Mouse (Mus musculus) liver, adult 2 months (tissue): ENCODE measurements around the gene Snu13. TPM values are rescaled to one million over a fixed set of nuclear protein-coding genes. Genes with fewer than 3 reads are reported as not detected.

Experiments used
- DNase-seq: peaks from one replicate; pipeline ENCODE4 v3.0.0-alpha.2; 2011; ENCODE audit warnings: low read depth, low spot score; ENCODE audit errors: extremely low read depth
- H3K27ac ChIP-seq: fragments of 200-500 bp; replicated peaks from 2 replicates; pipeline ENCODE4 v1.5.1; 2012; ENCODE audit warnings: low read depth, mild to moderate bottlenecking, control low read depth, inconsistent platforms, low read length; ENCODE audit not compliant: insufficient read depth
- H3K27me3 ChIP-seq: fragments of 200-500 bp; 2 replicates; pipeline ENCODE4 v1.6.1; 2012; ENCODE audit warnings: mild to moderate bottlenecking, moderate library complexity, low read length, inconsistent platforms; ENCODE audit not compliant: control insufficient read depth, insufficient read depth
- H3K36me3 ChIP-seq: fragments of 200-500 bp; 2 replicates; pipeline ENCODE4 v1.6.1; 2012; ENCODE audit warnings: low read length, inconsistent platforms; ENCODE audit not compliant: control insufficient read depth, insufficient read depth
- H3K4me1 ChIP-seq: fragments of 200-500 bp; 2 replicates; pipeline ENCODE4 v1.6.1; 2011; ENCODE audit warnings: low read length; ENCODE audit not compliant: control insufficient read depth, insufficient read depth
- H3K4me3 ChIP-seq: fragments of 200-500 bp; 2 replicates; pipeline ENCODE4 v1.5.1; 2011; ENCODE audit warnings: low read depth, mild to moderate bottlenecking, control low read depth, low read length, moderate library complexity; ENCODE audit not compliant: insufficient read depth
- H3K79me2 ChIP-seq: fragments of 200-500 bp; 2 replicates; pipeline ENCODE4 v1.6.1; 2012; ENCODE audit warnings: inconsistent platforms, mild to moderate bottlenecking, low read length, moderate library complexity; ENCODE audit not compliant: control insufficient read depth, insufficient read depth
- H3K9ac ChIP-seq: fragments of 200-500 bp; 2 replicates; pipeline ENCODE4 v1.6.1; 2012; ENCODE audit warnings: low read depth, mild to moderate bottlenecking, control low read depth, inconsistent platforms, low read length
- CTCF ChIP-seq: fragments of 200-500 bp; IDR thresholded peaks from 2 replicates; pipeline ENCODE4 v1.5.1; 2011; ENCODE audit warnings: low read depth, low read length, control low read depth
- POLR2A ChIP-seq: fragments of 200-500 bp; IDR thresholded peaks from 2 replicates; pipeline ENCODE4 v1.6.1; 2011; ENCODE audit warnings: low read length, control low read depth; ENCODE audit not compliant: insufficient read depth; ENCODE audit errors: extremely low read depth
- WGBS: fragments of 180-500 bp; shearing (Covaris S2); methylation state at CpG from one replicate; pipeline ENCODE4 v1.1.7; 2018; 5-methylcytosine and 5-hydroxymethylcytosine counted together
- polyA plus RNA-seq: library from polyadenylated mRNA; depleted of rRNA; stranded (reverse); fragments of >200 nt; gene quantifications from 2 replicates; pipeline ENCODE4 v1.2.3, GENCODE M21; 2012
- total RNA-seq: library from RNA; depleted of rRNA; stranded (reverse); fragments of >200 nt; gene quantifications from 2 replicates; pipeline ENCODE4 v1.2.3, GENCODE M21; 2014

The Snu13 gene
- total and polyA plus RNA-seq, 2 experiments = 23.3 to 25.4 TPM

DNA sequence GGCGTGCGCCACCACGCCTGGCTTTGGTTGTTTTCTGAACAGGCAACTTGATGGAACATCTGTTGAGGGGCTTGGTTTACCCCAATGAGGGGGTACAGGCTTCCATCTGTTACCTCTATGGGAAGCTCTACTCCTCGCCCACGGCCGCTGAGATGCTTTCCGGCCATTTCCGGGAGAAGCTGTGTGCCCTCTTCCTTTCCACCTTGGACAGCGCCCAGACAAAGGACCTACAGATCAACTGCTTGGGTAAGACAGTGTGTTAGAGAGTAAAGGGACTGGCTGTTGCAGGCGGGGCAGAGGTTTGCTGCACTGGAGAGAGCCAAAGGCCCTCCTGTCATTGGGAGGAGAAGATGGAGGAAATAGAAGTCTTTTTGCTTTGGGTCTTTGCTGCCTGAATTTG lies 32.5 kb upstream of the Snu13 start:
- TF ChIP-seq POLR2A (no peak), CTCF (no peak)
- no peak overlapping the region for H3K9ac ChIP-seq
- WGBS = 57% methylated on average over 10 of the region's 10 CpGs
- no peaks in the 10 kb centered on the region for H3K4me1 ChIP-seq
- H3K79me2 ChIP-seq = no peaks in the 10 kb centered on the region
- H3K27ac ChIP-seq = no peak overlapping the region
- no peak for DNase-seq
- no peaks in the 10 kb centered on the region for H3K36me3 ChIP-seq
- no peak overlapping the region for H3K4me3 ChIP-seq
- H3K27me3 ChIP-seq = no peaks in the 10 kb centered on the region

DNA sequence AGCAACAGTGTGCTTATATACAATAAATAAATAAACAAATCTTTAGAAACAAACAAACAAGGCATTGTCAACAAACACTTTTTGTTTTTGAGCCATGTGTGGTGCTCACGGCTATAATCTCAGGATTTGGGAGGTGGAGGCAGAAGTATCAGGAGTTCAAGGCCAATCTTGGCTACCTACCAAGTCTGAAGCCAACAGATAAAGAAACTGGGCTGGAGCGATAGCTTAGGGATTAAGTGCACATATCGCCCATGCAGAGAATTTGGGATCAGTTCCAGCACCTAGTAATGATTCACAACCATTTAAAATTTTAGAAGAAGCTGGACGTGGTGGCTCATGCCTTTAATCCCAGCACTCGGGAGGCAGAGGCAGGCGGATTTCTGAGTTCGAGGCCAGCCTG lies 26.1 kb upstream of the Snu13 start:
- DNase-seq = peak; percentile 2
- no peaks in the 10 kb centered on the region for H3K36me3 ChIP-seq
- peaks cover 10% of the 10 kb centered on the region for H3K27me3 ChIP-seq
- TF ChIP-seq CTCF (no peak), POLR2A (no peak)
- H3K4me1 ChIP-seq = no peaks in the 10 kb centered on the region
- H3K79me2 ChIP-seq = no peaks in the 10 kb centered on the region
- H3K9ac ChIP-seq = no peak overlapping the region
- H3K4me3 ChIP-seq = no peak overlapping the region
- 55% methylated on average over 7 of the region's 7 CpGs for WGBS
- no peak overlapping the region for H3K27ac ChIP-seq

DNA sequence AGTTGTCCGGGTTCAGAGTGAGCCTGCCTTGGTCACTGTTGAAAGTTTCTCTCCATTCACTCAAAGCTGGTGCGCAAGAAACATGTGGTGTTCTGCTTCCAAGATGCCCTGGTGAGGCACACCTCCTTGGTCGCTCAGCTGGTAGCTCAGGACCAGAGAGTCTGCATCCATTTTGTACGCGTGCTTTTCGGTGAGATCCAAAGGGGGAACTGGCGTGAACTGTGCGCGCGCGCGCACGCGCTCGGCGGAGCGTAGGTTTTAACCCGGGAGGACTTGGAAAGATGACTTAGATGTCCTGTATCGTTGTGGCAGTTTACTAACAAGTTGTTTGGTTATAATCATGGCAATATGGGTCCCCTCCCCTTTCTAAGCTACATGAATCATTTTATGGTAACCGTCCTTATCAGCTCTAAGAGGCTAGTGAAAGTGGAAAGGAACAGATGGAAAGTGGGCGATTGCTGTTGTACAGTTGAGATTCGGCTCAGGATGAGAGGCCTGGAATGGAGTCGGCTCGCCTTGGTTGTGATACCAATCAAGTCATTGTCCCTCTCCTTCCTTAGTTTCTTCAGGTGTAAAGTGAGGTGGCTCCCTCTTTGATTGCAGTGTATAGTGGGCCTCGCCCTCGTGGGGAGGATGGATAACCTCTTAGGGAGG lies 24.5 kb upstream of the Snu13 start:
- no peak overlapping the region for H3K4me3 ChIP-seq
- H3K36me3 ChIP-seq = no peaks in the 10 kb centered on the region
- peaks cover 10% of the 10 kb centered on the region for H3K27me3 ChIP-seq
- TF ChIP-seq POLR2A = no peak
- no peak for TF ChIP-seq CTCF
- no peak overlapping the region for H3K9ac ChIP-seq
- 88% methylated on average over 26 of the region's 26 CpGs for WGBS
- H3K79me2 ChIP-seq = no peaks in the 10 kb centered on the region
- no peaks in the 10 kb centered on the region for H3K4me1 ChIP-seq
- no peak for DNase-seq
- no peak overlapping the region for H3K27ac ChIP-seq

DNA sequence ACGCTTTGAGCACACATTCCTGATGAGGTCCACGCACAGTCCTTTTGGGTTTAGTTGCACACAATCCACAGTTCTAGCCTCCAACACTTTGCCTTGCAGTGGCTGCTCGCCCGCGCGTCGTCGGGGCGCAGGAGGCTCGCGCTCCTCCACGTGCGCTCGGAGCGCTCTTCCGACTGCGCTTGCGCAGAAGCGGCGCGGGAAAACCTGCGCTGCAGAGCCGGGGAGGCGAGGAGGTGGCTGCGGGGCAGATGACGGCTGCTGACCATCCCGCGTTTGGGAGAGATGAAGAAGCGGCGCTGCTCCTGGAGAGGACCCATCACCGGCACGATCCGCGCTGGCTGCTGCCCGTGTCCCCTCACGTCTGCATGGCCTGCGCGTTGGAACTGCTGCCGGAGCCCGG lies 22.5 kb upstream of the Snu13 start, which contains the start of gene Mei1:
Gene Mei1, plus strand, starts transcription at position 99 of the 400 bp plus-strand sequence.
- 24% methylated on average over 40 of the region's 40 CpGs for WGBS
- Histone ChIP-seq H3K36me3 (no peaks in the 10 kb centered on the region), H3K27me3 (peaks cover 10% of the 10 kb centered on the region), H3K27ac (no peak within 1 kb of the TSS), H3K4me3 (no peak within 1 kb of the TSS), H3K4me1 (no peaks in the 10 kb centered on the region), H3K9ac (no peak within 1 kb of the TSS), H3K79me2 (no peaks in the 10 kb centered on the region)
- TF ChIP-seq CTCF (no peak), POLR2A (no peak)
- DNase-seq = no peak

DNA sequence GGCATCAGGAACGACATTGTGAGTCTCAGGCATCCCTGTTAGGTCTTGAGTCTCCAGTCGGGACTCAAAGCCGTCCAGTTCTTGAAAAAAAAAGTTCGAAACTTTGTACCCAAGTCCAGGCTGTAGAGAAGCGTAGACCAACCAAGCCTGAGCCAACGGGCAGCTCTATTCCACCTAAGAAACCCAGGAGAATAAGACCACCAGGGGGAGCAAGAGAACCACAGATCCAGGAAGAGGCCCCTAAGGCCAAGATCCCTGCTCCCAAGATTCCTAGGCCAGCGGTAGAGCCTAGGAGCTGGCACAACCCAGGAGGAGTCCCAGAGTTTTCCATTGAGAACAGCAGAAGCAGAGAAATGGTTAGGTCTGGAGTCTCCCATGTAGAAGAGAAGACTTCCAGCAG lies 18.1 kb upstream of the Snu13 start:
- H3K9ac ChIP-seq = no peak overlapping the region
- peak; percentile 55 for DNase-seq
- H3K4me3 ChIP-seq = no peak overlapping the region
- H3K27me3 ChIP-seq = peaks cover 10% of the 10 kb centered on the region
- WGBS = 13% methylated on average over 7 of the region's 7 CpGs
- no peaks in the 10 kb centered on the region for H3K4me1 ChIP-seq
- no peaks in the 10 kb centered on the region for H3K79me2 ChIP-seq
- no peaks in the 10 kb centered on the region for H3K36me3 ChIP-seq
- TF ChIP-seq CTCF (peak; percentile 66), POLR2A (no peak)
- no peak overlapping the region for H3K27ac ChIP-seq

DNA sequence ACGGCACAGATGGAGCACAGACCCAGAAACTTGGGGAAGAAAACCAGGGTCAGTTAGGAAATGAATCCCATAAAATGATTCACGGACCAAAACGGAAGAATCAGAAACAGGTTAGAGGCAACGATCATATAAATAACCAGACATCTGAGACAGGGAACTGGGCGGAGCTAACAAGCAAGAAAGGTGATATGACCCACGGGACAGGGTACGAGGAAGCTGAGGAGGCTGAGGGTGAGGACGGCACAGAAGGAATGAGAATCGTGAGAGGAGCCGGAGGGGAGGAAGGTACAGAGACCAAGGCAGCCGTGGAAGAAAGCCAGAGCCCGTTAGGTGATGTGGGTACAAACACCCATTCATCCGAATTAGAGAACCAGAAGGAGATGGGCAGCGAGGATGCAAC lies 16.5 kb upstream of the Snu13 start:
- WGBS = 73% methylated on average over 14 of the region's 14 CpGs
- no peak overlapping the region for H3K4me3 ChIP-seq
- TF ChIP-seq CTCF (no peak), POLR2A (no peak)
- H3K9ac ChIP-seq = no peak overlapping the region
- no peaks in the 10 kb centered on the region for H3K79me2 ChIP-seq
- no peaks in the 10 kb centered on the region for H3K36me3 ChIP-seq
- H3K27ac ChIP-seq = no peak overlapping the region
- H3K27me3 ChIP-seq = 0 out of 2 replicates have a peak, but pooled peaks cover 2% of the 10 kb centered on the region
- DNase-seq = no peak
- no peaks in the 10 kb centered on the region for H3K4me1 ChIP-seq
